Mouse (Mus musculus): ENCODE results near the gene Gm20906. TPM values are rescaled to one million over a fixed set of nuclear protein-coding genes. Genes with fewer than 3 reads are reported as not detected.
"Not testable (repeated sequence)": the region's sequence is repeated elsewhere in the genome, so short reads cannot be mapped to it uniquely, and the experiment has no call there.

The Gm20906 gene
- not detected in 2 replicates for total RNA-seq (2014; rRNA removed)
- not detected in 2 replicates for polyA plus RNA-seq (2012; rRNA removed)

DNA sequence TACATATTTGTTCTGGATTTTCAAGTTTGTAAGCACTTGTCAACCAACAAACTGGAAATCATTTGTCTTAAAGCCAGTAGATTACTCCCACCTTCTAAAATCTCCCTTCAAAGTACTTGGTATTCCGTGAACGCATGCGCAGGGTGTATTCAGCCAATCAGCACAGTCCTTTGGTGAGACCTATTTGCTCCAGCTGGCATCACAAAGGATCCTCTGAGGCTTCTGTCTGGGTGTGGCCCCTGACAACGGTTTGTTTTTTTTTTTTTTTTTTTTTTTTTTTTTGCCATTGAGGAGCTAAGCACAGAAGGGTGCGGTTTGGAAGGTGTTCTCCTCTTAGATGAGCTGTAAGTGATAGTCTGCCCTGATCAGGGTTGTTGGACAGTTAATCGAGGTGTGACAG is at the start of gene Gm20906:
TSS of gene Gm20906 (plus strand) at position 301 of the 400 bp plus-strand sequence.
- 60% methylated on average over 1 of the region's 6 CpGs for WGBS
- not testable (repeated sequence) for DNase-seq (ENCODE audit: extremely low read depth, low read depth, low spot score); H3K36me3 ChIP-seq (ENCODE audit: control insufficient read depth, insufficient read depth, low read length); H3K27ac ChIP-seq (replicated peaks; ENCODE audit: insufficient read depth, low read depth, low read length); H3K4me3 ChIP-seq (ENCODE audit: insufficient read depth, low read depth, low read length); H3K27me3 ChIP-seq (ENCODE audit: control insufficient read depth, insufficient read depth, low read length); H3K9ac ChIP-seq (ENCODE audit: low read depth, low read length); H3K4me1 ChIP-seq (ENCODE audit: control insufficient read depth, insufficient read depth, low read length); H3K79me2 ChIP-seq (ENCODE audit: control insufficient read depth, insufficient read depth, low read length)

Data from liver, adult 2 months (tissue).